Mouse (Mus musculus) forebrain, embryonic 12.5 days (tissue): Measurements from ENCODE around the gene Ppargc1a. TPM values are rescaled to one million over a fixed set of nuclear protein-coding genes. Genes with fewer than 3 reads are reported as not detected.

Source experiments
- ATAC-seq: fragments of 200-750 bp; cut with Nextera tagmentation; 2 replicates; pipeline ENCODE4 v1.8.0; 2017; ENCODE audit warnings: moderate TSS enrichment; ENCODE audit not compliant: low FRiP score
- H3K27ac ChIP-seq: fragments of 300-500 bp; sonication (generic); 2 replicates; pipeline ENCODE4 v1.5.1; 2016; ENCODE audit warnings: mild to moderate bottlenecking
- H3K27me3 ChIP-seq: fragments of 300-500 bp; sonication (generic); 2 replicates; pipeline ENCODE4 v1.6.1; 2016; ENCODE audit warnings: mild to moderate bottlenecking
- H3K36me3 ChIP-seq: fragments of 300-500 bp; sonication (generic); replicated peaks from 2 replicates; pipeline ENCODE4 v1.6.1; 2016; ENCODE audit warnings: mild to moderate bottlenecking
- H3K4me1 ChIP-seq: fragments of 300-500 bp; sonication (generic); 2 replicates; pipeline ENCODE4 v1.6.1; 2016
- H3K4me2 ChIP-seq: fragments of 300-500 bp; sonication (generic); 2 replicates; pipeline ENCODE4 v1.6.1; 2016; ENCODE audit warnings: mild to moderate bottlenecking, moderate library complexity
- H3K4me3 ChIP-seq: fragments of 300-500 bp; sonication (generic); replicated peaks from 2 replicates; pipeline ENCODE4 v1.5.1; 2016; ENCODE audit warnings: mild to moderate bottlenecking
- H3K9ac ChIP-seq: fragments of 300-500 bp; sonication (generic); 2 replicates; pipeline ENCODE4 v1.6.1; 2016; ENCODE audit warnings: mild to moderate bottlenecking
- H3K9me3 ChIP-seq: fragments of 300-500 bp; sonication (generic); 2 replicates; pipeline ENCODE4 v1.6.1; 2016
- WGBS: fragments of 180-500 bp; shearing (Covaris S2); methylation state at CpG from one replicate; pipeline ENCODE4 v1.1.7; 2016; 5-methylcytosine and 5-hydroxymethylcytosine counted together
- polyA plus RNA-seq: library from polyadenylated mRNA; unstranded; fragments of >200 nt; fragmentation: Nextera tagmentation; extraction: Ambion mirVana; gene quantifications from 2 replicates; pipeline ENCODE4 v1.2.1, GENCODE M21; 2016

Gene Ppargc1a
- polyA plus RNA-seq = 4.5 and 5.5 TPM in 2 replicates

- no peaks in the 10 kb centered on the region for H3K9me3 ChIP-seq
- peak within 1 kb of the TSS; percentile 13; the same call in 1 of the 2 replicates for H3K4me2 ChIP-seq
- H3K27ac ChIP-seq = no peak within 1 kb of the TSS
- no peak within 1 kb of the TSS for H3K9ac ChIP-seq
- no peak within 1 kb of the TSS for H3K4me3 ChIP-seq
- peaks cover 12% of the 10 kb centered on the region for H3K4me1 ChIP-seq
- WGBS = 59% methylated on average over 6 of the region's 6 CpGs
- H3K36me3 ChIP-seq = no peaks in the 10 kb centered on the region
- no peak for ATAC-seq
- H3K27me3 ChIP-seq = no peaks in the 10 kb centered on the region
Observed at GRCm38 (mm10) chr5:51567659-51568058, at the start of gene Ppargc1a. Gene Ppargc1a (minus strand): TSS chr5:51567726.

- WGBS = 84% methylated on average over 1 of the region's 1 CpGs
Observed at GRCm38 (mm10) chr5:51616877-51617276, 49.4 kb upstream of the Ppargc1a start.

GRCm38 (mm10) chr5:51612049-51612448 is 44.5 kb upstream of the Ppargc1a start:
- Histone ChIP-seq H3K4me1 (no peaks in the 10 kb centered on the region), H3K27ac (no peak overlapping the region), H3K4me3 (no peak overlapping the region), H3K9ac (no peak overlapping the region), H3K27me3 (no peaks in the 10 kb centered on the region), H3K36me3 (no peaks in the 10 kb centered on the region), H3K4me2 (no peak overlapping the region), H3K9me3 (no peaks in the 10 kb centered on the region)
- peak; percentile 53; the same call in 1 of the 2 replicates for ATAC-seq
- 90% methylated on average over 4 of the region's 4 CpGs for WGBS

More at GRCm38 (mm10) chr5:51616877-51617276, 49.4 kb upstream of the Ppargc1a start:
- Histone ChIP-seq H3K27ac (no peak overlapping the region), H3K27me3 (no peaks in the 10 kb centered on the region), H3K36me3 (no peaks in the 10 kb centered on the region), H3K4me1 (no peaks in the 10 kb centered on the region), H3K4me3 (no peak overlapping the region), H3K9me3 (no peaks in the 10 kb centered on the region), H3K4me2 (no peak overlapping the region), H3K9ac (no peak overlapping the region)
- no peak for ATAC-seq

GRCm38 (mm10) chr5:51607686-51608480 is 40.4 kb upstream of the Ppargc1a start:
- WGBS = 80% methylated on average over 6 of the region's 6 CpGs
- Histone ChIP-seq H3K27ac (no peak overlapping the region), H3K9ac (no peak overlapping the region), H3K9me3 (no peaks in the 10 kb centered on the region), H3K4me3 (no peak overlapping the region), H3K36me3 (no peaks in the 10 kb centered on the region), H3K27me3 (no peaks in the 10 kb centered on the region), H3K4me2 (no peak overlapping the region), H3K4me1 (no peaks in the 10 kb centered on the region)
- ATAC-seq = no peak

- Histone ChIP-seq H3K27ac (no peak overlapping the region), H3K4me2 (no peak overlapping the region), H3K4me3 (no peak overlapping the region), H3K9ac (no peak overlapping the region), H3K4me1 (no peaks in the 10 kb centered on the region), H3K27me3 (no peaks in the 10 kb centered on the region), H3K9me3 (no peaks in the 10 kb centered on the region), H3K36me3 (no peaks in the 10 kb centered on the region)
- ATAC-seq = no peak
- 94% methylated on average over 6 of the region's 6 CpGs for WGBS
Observed at GRCm38 (mm10) chr5:51599549-51599948, 32.0 kb upstream of the Ppargc1a start.

- Histone ChIP-seq H3K4me1 (0 out of 2 replicates have a peak, but pooled peaks cover 4% of the 10 kb centered on the region), H3K36me3 (no peaks in the 10 kb centered on the region), H3K4me2 (no peak overlapping the region), H3K9me3 (no peaks in the 10 kb centered on the region), H3K4me3 (no peak overlapping the region), H3K27me3 (no peaks in the 10 kb centered on the region), H3K27ac (no peak overlapping the region), H3K9ac (no peak overlapping the region)
- WGBS = 92% methylated on average over 9 of the region's 9 CpGs
- ATAC-seq = no peak
Observed at GRCm38 (mm10) chr5:51595644-51596043, 28.1 kb upstream of the Ppargc1a start.

GRCm38 (mm10) chr5:51592206-51592605 is 24.7 kb upstream of the Ppargc1a start:
- no peak for ATAC-seq
- H3K27ac ChIP-seq = no peak overlapping the region
- H3K36me3 ChIP-seq = no peaks in the 10 kb centered on the region
- H3K9ac ChIP-seq = no peak overlapping the region
- no peaks in the 10 kb centered on the region for H3K9me3 ChIP-seq
- H3K4me2 ChIP-seq = no peak overlapping the region
- 0 out of 2 replicates have a peak, but pooled peaks cover 4% of the 10 kb centered on the region for H3K4me1 ChIP-seq
- no peak overlapping the region for H3K4me3 ChIP-seq
- no peaks in the 10 kb centered on the region for H3K27me3 ChIP-seq
- 69% methylated on average over 5 of the region's 5 CpGs for WGBS

GRCm38 (mm10) chr5:51591537-51592154 is 24.1 kb upstream of the Ppargc1a start:
- Histone ChIP-seq H3K9me3 (no peaks in the 10 kb centered on the region), H3K4me2 (no peak overlapping the region), H3K36me3 (no peaks in the 10 kb centered on the region), H3K4me3 (no peak overlapping the region), H3K27ac (no peak overlapping the region), H3K27me3 (no peaks in the 10 kb centered on the region), H3K4me1 (0 out of 2 replicates have a peak, but pooled peaks cover 4% of the 10 kb centered on the region), H3K9ac (no peak overlapping the region)
- ATAC-seq = no peak
- WGBS = 60% methylated on average over 11 of the region's 11 CpGs

- Histone ChIP-seq H3K36me3 (no peaks in the 10 kb centered on the region), H3K27me3 (no peaks in the 10 kb centered on the region), H3K4me2 (no peak overlapping the region), H3K27ac (no peak overlapping the region), H3K4me3 (no peak overlapping the region), H3K9me3 (no peaks in the 10 kb centered on the region), H3K4me1 (no peaks in the 10 kb centered on the region), H3K9ac (no peak overlapping the region)
- ATAC-seq = no peak
- 90% methylated on average over 2 of the region's 2 CpGs for WGBS
Observed at GRCm38 (mm10) chr5:51586187-51586586, 18.7 kb upstream of the Ppargc1a start.

- H3K4me2 ChIP-seq = no peak overlapping the region
- WGBS = 74% methylated on average over 6 of the region's 6 CpGs
- no peaks in the 10 kb centered on the region for H3K9me3 ChIP-seq
- ATAC-seq = no peak
- H3K4me1 ChIP-seq = no peaks in the 10 kb centered on the region
- no peaks in the 10 kb centered on the region for H3K36me3 ChIP-seq
- H3K27ac ChIP-seq = no peak overlapping the region
- no peaks in the 10 kb centered on the region for H3K27me3 ChIP-seq
- H3K4me3 ChIP-seq = no peak overlapping the region
- no peak overlapping the region for H3K9ac ChIP-seq
Observed at GRCm38 (mm10) chr5:51584987-51585386, 17.5 kb upstream of the Ppargc1a start.

GRCm38 (mm10) chr5:51584186-51584585 is 16.7 kb upstream of the Ppargc1a start:
- Histone ChIP-seq H3K4me1 (no peaks in the 10 kb centered on the region), H3K27ac (no peak overlapping the region), H3K27me3 (no peaks in the 10 kb centered on the region), H3K9me3 (no peaks in the 10 kb centered on the region), H3K4me2 (no peak overlapping the region), H3K9ac (no peak overlapping the region), H3K4me3 (no peak overlapping the region), H3K36me3 (no peaks in the 10 kb centered on the region)
- 92% methylated on average over 3 of the region's 3 CpGs for WGBS
- no peak for ATAC-seq

GRCm38 (mm10) chr5:51583632-51584031 is 16.1 kb upstream of the Ppargc1a start:
- ATAC-seq = no peak
- 90% methylated on average over 3 of the region's 3 CpGs for WGBS
- no peaks in the 10 kb centered on the region for H3K9me3 ChIP-seq
- no peak overlapping the region for H3K9ac ChIP-seq
- no peak overlapping the region for H3K27ac ChIP-seq
- H3K4me1 ChIP-seq = no peaks in the 10 kb centered on the region
- no peaks in the 10 kb centered on the region for H3K27me3 ChIP-seq
- no peak overlapping the region for H3K4me2 ChIP-seq
- no peak overlapping the region for H3K4me3 ChIP-seq
- no peaks in the 10 kb centered on the region for H3K36me3 ChIP-seq
